Mouse (Mus musculus): ENCODE results near the gene Arid1a. TPM values are rescaled to one million over a fixed set of nuclear protein-coding genes. Genes with fewer than 3 reads are reported as not detected.

Gene Arid1a
- polyA plus RNA-seq, 1 experiment from 2014 or later: 18.5 TPM

DNA sequence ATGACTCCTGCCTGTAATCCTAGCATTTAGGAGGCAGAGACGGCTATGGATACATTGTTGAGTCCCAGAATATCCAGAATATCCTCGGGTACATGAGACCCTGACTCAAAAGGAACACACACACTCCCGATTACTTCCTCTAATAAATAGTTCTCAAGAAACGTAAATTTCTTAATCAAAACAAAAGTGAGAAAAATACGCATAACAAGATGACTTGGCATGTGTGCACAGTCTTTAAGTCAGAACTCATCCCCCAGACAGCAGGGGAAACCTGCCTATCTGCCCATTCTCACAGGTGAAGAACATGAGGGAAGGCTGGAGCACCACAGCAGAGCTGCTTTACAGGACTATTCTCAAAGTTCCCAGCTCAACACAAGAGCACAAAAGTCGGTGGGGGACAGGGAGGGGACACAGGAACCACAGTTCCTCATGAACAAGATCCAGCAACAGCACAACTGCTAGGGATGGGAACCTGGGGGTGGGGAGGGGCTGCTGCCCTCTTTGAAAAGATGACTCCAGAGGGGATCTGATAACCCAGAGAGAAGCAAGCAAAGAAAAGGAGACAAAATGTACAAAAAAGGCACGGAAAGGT lies 6.3 kb downstream of the Arid1a start:
- no peak for ATAC-seq
- Histone ChIP-seq H3K36me3 (ENCODE audit: control insufficient read depth, insufficient read depth, low read length) (peaks cover 4% of the 10 kb centered on the region), H3K4me1 (ENCODE audit: control insufficient read depth, insufficient read depth, low read length) (peaks cover 50% of the 10 kb centered on the region), H3K4me2 (ENCODE audit: low read depth, low read length) (peak overlapping the region; percentile 89), H3K27me3 (replicated peaks; ENCODE audit: control insufficient read depth, insufficient read depth, low read length) (no peaks in the 10 kb centered on the region), H3K9me3 (ENCODE audit: control insufficient read depth, low read length) (no peaks in the 10 kb centered on the region), H3K27ac (ENCODE audit: low read length) (no peak overlapping the region), H3K4me3 (ENCODE audit: low read length) (peak overlapping the region; percentile 77), H3K9ac (ENCODE audit: low read depth, low read length) (peak overlapping the region; percentile 43)
- WGBS: 21% methylated on average over 7 of the region's 7 CpGs

DNA sequence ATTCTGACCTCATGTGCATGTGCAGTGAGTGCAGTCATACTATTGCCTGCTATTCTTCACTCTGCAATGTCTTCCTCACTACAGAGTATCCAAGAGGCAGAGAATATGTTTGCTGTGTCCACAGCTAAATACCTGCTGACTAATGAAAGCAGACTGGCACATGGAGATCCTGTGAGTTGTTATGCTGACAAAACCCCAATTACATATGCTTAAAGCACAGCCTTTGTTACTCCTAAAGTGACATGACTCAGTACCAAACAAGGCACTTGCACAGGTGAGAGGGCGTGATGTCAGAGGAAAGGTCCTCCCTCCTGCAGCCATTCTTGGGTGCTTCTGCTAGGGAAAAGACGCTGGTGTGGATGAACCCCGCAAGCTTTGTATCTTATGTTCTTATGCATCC lies 21.3 kb downstream of the Arid1a start:
- 81% methylated on average over 3 of the region's 3 CpGs for WGBS
- H3K27ac ChIP-seq (ENCODE audit: low read length): no peak overlapping the region
- peaks cover 58% of the 10 kb centered on the region for H3K4me1 ChIP-seq (ENCODE audit: control insufficient read depth, insufficient read depth, low read length)
- no peak for ATAC-seq
- no peak overlapping the region for H3K9ac ChIP-seq (ENCODE audit: low read depth, low read length)
- no peak overlapping the region for H3K4me2 ChIP-seq (ENCODE audit: low read depth, low read length)
- no peaks in the 10 kb centered on the region for H3K27me3 ChIP-seq (replicated peaks; ENCODE audit: control insufficient read depth, insufficient read depth, low read length)
- H3K9me3 ChIP-seq (ENCODE audit: control insufficient read depth, low read length): no peaks in the 10 kb centered on the region
- H3K36me3 ChIP-seq (ENCODE audit: control insufficient read depth, insufficient read depth, low read length): no peaks in the 10 kb centered on the region; the same call in 1 of the 2 replicates
- H3K4me3 ChIP-seq (ENCODE audit: low read length): no peak overlapping the region

DNA sequence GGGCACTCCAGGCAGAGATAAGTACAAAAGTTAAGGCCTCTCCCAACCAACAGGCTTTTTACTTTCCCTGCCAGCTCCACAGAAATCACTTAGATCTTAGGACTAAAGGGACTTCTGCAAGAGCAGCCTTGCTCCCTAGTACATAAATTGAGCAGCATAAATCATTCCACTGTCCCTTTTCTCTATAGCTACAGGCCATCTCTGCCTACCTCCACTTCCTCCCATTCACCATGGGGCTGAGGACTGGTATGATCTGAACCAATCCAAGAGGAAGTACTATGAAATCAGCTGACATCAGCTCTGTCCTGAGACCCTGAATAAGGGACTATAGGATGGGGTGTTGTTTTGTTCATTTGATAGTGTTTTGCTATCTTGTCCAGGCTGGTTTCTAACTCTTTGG lies 26.4 kb downstream of the Arid1a start:
- Histone ChIP-seq H3K27me3 (replicated peaks; ENCODE audit: control insufficient read depth, insufficient read depth, low read length) (no peaks in the 10 kb centered on the region), H3K27ac (ENCODE audit: low read length) (peak overlapping the region; percentile 72), H3K4me1 (ENCODE audit: control insufficient read depth, insufficient read depth, low read length) (peaks cover 79% of the 10 kb centered on the region), H3K4me3 (ENCODE audit: low read length) (peak overlapping the region; percentile 5), H3K36me3 (ENCODE audit: control insufficient read depth, insufficient read depth, low read length) (no peaks in the 10 kb centered on the region), H3K4me2 (ENCODE audit: low read depth, low read length) (peak overlapping the region; percentile 44), H3K9ac (ENCODE audit: low read depth, low read length) (peak overlapping the region; percentile 31; the same call in 1 of the 2 replicates), H3K9me3 (ENCODE audit: control insufficient read depth, low read length) (no peaks in the 10 kb centered on the region)
- ATAC-seq: peak; percentile 14; the same call in 1 of the 2 replicates

DNA sequence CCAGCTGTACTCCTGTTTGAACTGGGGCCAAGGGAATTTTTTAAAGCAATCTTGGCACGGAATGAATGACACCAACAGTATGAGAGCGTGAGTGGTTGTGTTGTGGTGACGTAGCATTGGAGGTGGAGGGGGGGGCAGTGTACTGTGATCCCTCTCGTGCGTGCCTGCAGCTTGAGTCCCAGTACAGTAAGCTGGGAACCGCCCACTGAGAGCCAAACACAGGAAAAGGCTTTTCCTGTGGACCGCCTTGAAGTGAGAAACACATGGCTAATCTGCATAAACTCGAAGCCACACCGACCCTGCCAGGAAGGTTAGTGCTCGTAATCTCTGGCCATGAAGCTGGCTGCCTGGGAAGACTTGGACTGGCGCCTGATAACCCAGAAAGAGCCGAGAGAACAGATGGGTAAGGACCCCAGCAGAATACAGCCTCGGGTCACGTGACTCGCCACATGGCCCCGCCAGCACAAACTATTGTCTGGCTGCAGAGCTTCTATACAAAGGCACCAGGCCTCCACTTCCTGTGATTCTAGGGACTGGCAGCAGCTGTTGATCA lies 27.0 kb downstream of the Arid1a start:
- H3K4me1 ChIP-seq (ENCODE audit: control insufficient read depth, insufficient read depth, low read length): peaks cover 77% of the 10 kb centered on the region
- ATAC-seq: peak; percentile 91
- peak overlapping the region; percentile 31; the same call in 1 of the 2 replicates for H3K9ac ChIP-seq (ENCODE audit: low read depth, low read length)

DNA sequence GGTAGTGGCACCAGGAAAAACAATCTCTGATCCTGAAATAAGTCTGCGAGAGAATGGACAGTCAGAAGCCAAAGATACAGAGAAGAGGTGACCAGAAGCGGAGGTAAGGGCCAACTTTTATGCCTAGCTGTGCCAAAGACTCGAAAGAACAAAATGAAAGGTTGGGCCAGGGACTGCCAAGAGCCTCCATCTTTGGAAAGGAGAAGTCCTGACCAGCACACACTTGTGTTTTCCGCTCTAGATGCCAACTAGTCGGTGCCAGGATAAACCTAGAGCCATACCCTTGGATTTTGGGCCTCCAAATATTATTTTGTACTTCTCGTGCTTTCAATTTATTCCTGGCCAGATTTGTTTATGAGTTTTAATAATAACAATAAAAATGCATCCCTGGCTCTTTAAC lies 27.6 kb downstream of the Arid1a start:
- Histone ChIP-seq H3K36me3 (ENCODE audit: control insufficient read depth, insufficient read depth, low read length) (no peaks in the 10 kb centered on the region), H3K9ac (ENCODE audit: low read depth, low read length) (no peak overlapping the region), H3K4me3 (ENCODE audit: low read length) (no peak overlapping the region), H3K27ac (ENCODE audit: low read length) (peak overlapping the region; percentile 33), H3K4me2 (ENCODE audit: low read depth, low read length) (peak overlapping the region; percentile 44; the same call in 1 of the 2 replicates), H3K4me1 (ENCODE audit: control insufficient read depth, insufficient read depth, low read length) (peaks cover 74% of the 10 kb centered on the region), H3K27me3 (replicated peaks; ENCODE audit: control insufficient read depth, insufficient read depth, low read length) (no peaks in the 10 kb centered on the region), H3K9me3 (ENCODE audit: control insufficient read depth, low read length) (no peaks in the 10 kb centered on the region)
- 56% methylated on average over 6 of the region's 6 CpGs for WGBS
- no peak for ATAC-seq

More for the DNA sequence above, 27.0 kb downstream of the Arid1a start:
- Histone ChIP-seq H3K36me3 (ENCODE audit: control insufficient read depth, insufficient read depth, low read length) (no peaks in the 10 kb centered on the region), H3K9me3 (ENCODE audit: control insufficient read depth, low read length) (no peaks in the 10 kb centered on the region), H3K27me3 (replicated peaks; ENCODE audit: control insufficient read depth, insufficient read depth, low read length) (no peaks in the 10 kb centered on the region), H3K27ac (ENCODE audit: low read length) (peak overlapping the region; percentile 72), H3K4me3 (ENCODE audit: low read length) (peak overlapping the region; percentile 5; the same call in 1 of the 2 replicates), H3K4me2 (ENCODE audit: low read depth, low read length) (peak overlapping the region; percentile 44)
- 2% methylated on average over 16 of the region's 16 CpGs for WGBS

DNA sequence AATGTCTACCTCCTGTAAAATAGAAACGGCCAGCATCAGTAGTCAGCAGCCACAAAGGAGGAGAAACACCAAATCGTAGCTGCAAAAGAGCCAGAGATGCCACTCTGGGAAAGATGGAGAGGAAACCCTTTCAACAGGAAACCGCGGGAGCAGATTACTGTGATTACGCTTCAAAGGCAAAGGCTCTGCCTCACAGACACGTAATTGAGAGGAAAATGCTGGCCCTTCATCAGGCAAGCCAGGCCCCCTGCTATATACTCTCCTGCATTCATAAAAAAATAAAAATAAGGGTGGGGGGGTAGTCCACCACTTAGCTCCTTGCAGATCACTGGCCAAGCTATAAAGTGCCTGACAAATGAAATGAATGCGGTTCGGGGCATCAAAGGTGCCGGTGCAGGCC lies 28.3 kb downstream of the Arid1a start:
- H3K4me2 ChIP-seq (ENCODE audit: low read depth, low read length): no peak overlapping the region
- WGBS: 31% methylated on average over 9 of the region's 9 CpGs
- H3K27me3 ChIP-seq (replicated peaks; ENCODE audit: control insufficient read depth, insufficient read depth, low read length): no peaks in the 10 kb centered on the region
- no peak overlapping the region for H3K9ac ChIP-seq (ENCODE audit: low read depth, low read length)
- no peak overlapping the region for H3K4me3 ChIP-seq (ENCODE audit: low read length)
- H3K27ac ChIP-seq (ENCODE audit: low read length): no peak overlapping the region
- peaks cover 66% of the 10 kb centered on the region for H3K4me1 ChIP-seq (ENCODE audit: control insufficient read depth, insufficient read depth, low read length)
- H3K36me3 ChIP-seq (ENCODE audit: control insufficient read depth, insufficient read depth, low read length): no peaks in the 10 kb centered on the region
- no peaks in the 10 kb centered on the region for H3K9me3 ChIP-seq (ENCODE audit: control insufficient read depth, low read length)
- ATAC-seq: no peak

DNA sequence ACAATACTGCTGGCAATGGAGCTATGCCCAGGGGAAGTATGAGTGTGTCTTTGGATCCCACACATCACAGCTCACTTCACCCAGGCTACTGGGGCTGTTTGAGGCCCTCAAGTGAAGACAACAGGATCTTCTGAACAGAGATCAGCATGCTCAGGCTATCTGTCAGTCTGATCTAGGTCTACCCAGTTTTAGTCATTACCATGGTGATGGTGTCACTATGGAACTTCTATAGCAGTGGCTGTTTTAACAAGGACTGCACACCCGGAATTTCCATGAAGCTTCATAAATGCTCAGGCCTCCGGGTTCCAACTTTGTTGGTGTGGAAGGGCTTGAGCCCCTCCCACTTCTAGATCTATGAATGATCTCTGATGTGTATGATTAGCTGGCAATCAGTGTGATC lies 30.9 kb downstream of the Arid1a start:
- Histone ChIP-seq H3K9me3 (ENCODE audit: control insufficient read depth, low read length) (no peaks in the 10 kb centered on the region), H3K27me3 (replicated peaks; ENCODE audit: control insufficient read depth, insufficient read depth, low read length) (no peaks in the 10 kb centered on the region), H3K4me1 (ENCODE audit: control insufficient read depth, insufficient read depth, low read length) (peaks cover 44% of the 10 kb centered on the region), H3K36me3 (ENCODE audit: control insufficient read depth, insufficient read depth, low read length) (peaks cover 8% of the 10 kb centered on the region), H3K27ac (ENCODE audit: low read length) (no peak overlapping the region), H3K4me3 (ENCODE audit: low read length) (no peak overlapping the region), H3K4me2 (ENCODE audit: low read depth, low read length) (no peak overlapping the region), H3K9ac (ENCODE audit: low read depth, low read length) (no peak overlapping the region)
- no peak for ATAC-seq
- 67% methylated on average over 2 of the region's 2 CpGs for whole genome bisulfite sequencing

DNA sequence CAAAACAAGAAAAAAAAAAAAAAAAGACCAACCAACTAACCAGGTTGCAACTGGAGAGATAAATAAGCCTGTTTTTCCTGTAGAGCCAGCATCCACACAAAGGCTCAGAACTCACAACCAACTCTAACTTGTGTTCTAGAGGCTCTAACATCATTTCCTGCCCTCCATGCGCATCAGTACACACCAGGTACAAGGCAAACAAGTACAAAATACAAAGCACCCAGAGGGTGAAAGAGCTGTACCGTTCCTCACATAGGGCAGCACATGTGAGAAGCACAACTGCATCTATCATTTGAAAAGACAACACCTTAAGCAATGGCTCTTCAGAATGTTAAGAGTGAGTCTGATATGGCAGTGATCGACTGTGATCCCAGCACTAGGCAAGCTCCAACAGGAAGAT lies 36.8 kb downstream of the Arid1a start:
- Histone ChIP-seq H3K9ac (ENCODE audit: low read depth, low read length) (no peak overlapping the region), H3K4me3 (ENCODE audit: low read length) (no peak overlapping the region), H3K27ac (ENCODE audit: low read length) (no peak overlapping the region), H3K4me2 (ENCODE audit: low read depth, low read length) (no peak overlapping the region), H3K4me1 (ENCODE audit: control insufficient read depth, insufficient read depth, low read length) (0 out of 2 replicates have a peak, but pooled peaks cover 4% of the 10 kb centered on the region), H3K9me3 (ENCODE audit: control insufficient read depth, low read length) (no peaks in the 10 kb centered on the region), H3K27me3 (replicated peaks; ENCODE audit: control insufficient read depth, insufficient read depth, low read length) (no peaks in the 10 kb centered on the region), H3K36me3 (ENCODE audit: control insufficient read depth, insufficient read depth, low read length) (peaks cover 18% of the 10 kb centered on the region)
- ATAC-seq: no peak
- 89% methylated on average over 3 of the region's 3 CpGs for WGBS

DNA sequence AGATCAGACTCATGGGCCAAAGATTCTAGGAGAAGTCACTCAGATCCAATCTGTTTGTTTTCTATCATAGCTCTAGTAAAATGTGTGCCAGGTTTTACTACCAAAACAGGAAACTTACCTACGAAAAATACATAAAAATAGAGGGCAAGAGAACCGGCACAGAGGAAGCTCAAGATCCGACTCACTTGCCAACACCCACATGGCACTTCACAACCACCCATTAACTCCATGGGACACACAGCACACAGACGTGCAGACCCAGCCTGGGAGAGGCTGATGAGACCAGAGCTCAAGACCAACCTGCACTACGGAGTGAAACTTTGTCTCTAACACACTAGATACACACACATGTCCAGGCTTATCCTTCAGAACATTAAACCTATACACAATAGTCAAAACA lies 43.8 kb downstream of the Arid1a start:
- Histone ChIP-seq H3K27ac (ENCODE audit: low read length) (no peak overlapping the region), H3K36me3 (ENCODE audit: control insufficient read depth, insufficient read depth, low read length) (peaks cover 3% of the 10 kb centered on the region; the same call in 1 of the 2 replicates), H3K4me1 (ENCODE audit: control insufficient read depth, insufficient read depth, low read length) (peaks cover 10% of the 10 kb centered on the region; the same call in 1 of the 2 replicates), H3K9me3 (ENCODE audit: control insufficient read depth, low read length) (no peaks in the 10 kb centered on the region), H3K9ac (ENCODE audit: low read depth, low read length) (no peak overlapping the region), H3K4me3 (ENCODE audit: low read length) (no peak overlapping the region), H3K27me3 (replicated peaks; ENCODE audit: control insufficient read depth, insufficient read depth, low read length) (no peaks in the 10 kb centered on the region), H3K4me2 (ENCODE audit: low read depth, low read length) (no peak overlapping the region)
- WGBS: 74% methylated on average over 5 of the region's 5 CpGs
- ATAC-seq: no peak
